Mouse (Mus musculus): ENCODE data around the gene Pet117. TPM values are rescaled to one million over a fixed set of nuclear protein-coding genes. Genes with fewer than 3 reads are reported as not detected.

The Pet117 gene
- polyA plus RNA-seq, 1 experiment from 2014 or later, result 2.3 TPM

DNA sequence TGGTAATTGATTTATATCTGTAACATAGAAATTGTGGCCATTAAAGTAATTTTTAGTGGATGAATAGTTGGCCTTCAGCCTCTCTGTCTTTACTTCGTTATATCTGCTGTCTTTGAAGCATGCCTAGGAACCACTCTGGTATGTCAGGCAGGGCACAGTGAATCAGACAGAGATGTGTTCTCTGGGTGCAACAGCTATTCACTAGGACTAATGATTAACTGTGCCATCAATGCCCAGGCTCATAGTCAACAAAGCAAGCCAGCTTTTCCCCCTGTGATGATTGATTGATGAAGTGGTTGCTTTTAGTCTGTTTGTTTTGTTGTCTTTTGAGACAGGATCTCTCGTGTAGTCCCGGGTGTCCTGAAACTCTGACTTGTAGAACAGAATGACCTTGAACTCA lies 19.6 kb downstream of the Pet117 start:
- H3K27me3 ChIP-seq, result no peaks in the 10 kb centered on the region
- H3K36me3 ChIP-seq (replicated peaks), result peaks cover 69% of the 10 kb centered on the region
- no peak overlapping the region for H3K27ac ChIP-seq
- H3K4me2 ChIP-seq, result no peak overlapping the region
- H3K4me3 ChIP-seq (replicated peaks), result no peak overlapping the region
- no peak for ATAC-seq (ENCODE audit: low FRiP score)
- no peaks in the 10 kb centered on the region; the same call in 1 of the 2 replicates for H3K9me3 ChIP-seq
- 87% methylated on average over 3 of the region's 3 CpGs for WGBS
- H3K4me1 ChIP-seq, result no peaks in the 10 kb centered on the region
- no peak overlapping the region for H3K9ac ChIP-seq

DNA sequence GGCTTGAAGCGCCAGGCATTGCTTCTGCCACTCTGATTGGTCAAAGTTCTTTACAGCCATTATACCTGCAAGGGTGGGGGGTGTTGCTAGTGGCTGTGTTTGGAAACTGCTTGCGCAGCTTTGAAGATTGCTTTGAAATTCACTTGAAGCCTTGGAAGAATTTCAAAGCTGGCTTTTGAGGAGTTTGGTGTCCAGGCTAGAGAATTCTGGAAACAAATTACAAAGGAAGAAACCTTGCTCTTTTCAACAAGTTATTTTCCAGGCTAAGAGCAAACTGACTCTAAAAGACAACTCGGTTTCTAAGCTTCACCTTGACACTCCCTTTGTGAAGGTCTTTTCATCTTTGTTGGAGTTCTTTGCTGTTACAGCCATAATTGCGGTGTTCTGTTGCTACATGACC lies 30.7 kb downstream of the Pet117 start:
- Histone ChIP-seq H3K4me1 (no peaks in the 10 kb centered on the region), H3K4me2 (no peak overlapping the region), H3K27ac (no peak overlapping the region), H3K27me3 (no peaks in the 10 kb centered on the region), H3K4me3 (replicated peaks) (no peak overlapping the region), H3K36me3 (replicated peaks) (peaks cover 83% of the 10 kb centered on the region), H3K9me3 (no peaks in the 10 kb centered on the region), H3K9ac (no peak overlapping the region)
- ATAC-seq (ENCODE audit: low FRiP score), result no peak
- WGBS, result 94% methylated on average over 4 of the region's 4 CpGs

- no peak overlapping the region for H3K4me2 ChIP-seq
- no peaks in the 10 kb centered on the region for H3K4me1 ChIP-seq
- no peaks in the 10 kb centered on the region for H3K9me3 ChIP-seq
- H3K9ac ChIP-seq, result no peak overlapping the region
- H3K36me3 ChIP-seq (replicated peaks), result peaks cover 80% of the 10 kb centered on the region
- no peak for ATAC-seq (ENCODE audit: low FRiP score)
- no peaks in the 10 kb centered on the region for H3K27me3 ChIP-seq
- no peak overlapping the region for H3K4me3 ChIP-seq (replicated peaks)
- H3K27ac ChIP-seq, result no peak overlapping the region
- 93% methylated on average over 6 of the region's 6 CpGs for WGBS
Measured at GRCm38 (mm10) chr2:144400659-144401058, 31.9 kb downstream of the Pet117 start.

GRCm38 (mm10) chr2:144409037-144409436 lies 40.2 kb downstream of the Pet117 start:
- no peak overlapping the region for H3K4me2 ChIP-seq
- no peak for ATAC-seq (ENCODE audit: low FRiP score)
- no peaks in the 10 kb centered on the region for H3K27me3 ChIP-seq
- H3K36me3 ChIP-seq (replicated peaks), result peaks cover 57% of the 10 kb centered on the region
- WGBS, result 91% methylated on average over 4 of the region's 4 CpGs
- no peaks in the 10 kb centered on the region for H3K9me3 ChIP-seq
- no peaks in the 10 kb centered on the region for H3K4me1 ChIP-seq
- H3K27ac ChIP-seq, result no peak overlapping the region
- no peak overlapping the region for H3K9ac ChIP-seq
- no peak overlapping the region for H3K4me3 ChIP-seq (replicated peaks)

DNA sequence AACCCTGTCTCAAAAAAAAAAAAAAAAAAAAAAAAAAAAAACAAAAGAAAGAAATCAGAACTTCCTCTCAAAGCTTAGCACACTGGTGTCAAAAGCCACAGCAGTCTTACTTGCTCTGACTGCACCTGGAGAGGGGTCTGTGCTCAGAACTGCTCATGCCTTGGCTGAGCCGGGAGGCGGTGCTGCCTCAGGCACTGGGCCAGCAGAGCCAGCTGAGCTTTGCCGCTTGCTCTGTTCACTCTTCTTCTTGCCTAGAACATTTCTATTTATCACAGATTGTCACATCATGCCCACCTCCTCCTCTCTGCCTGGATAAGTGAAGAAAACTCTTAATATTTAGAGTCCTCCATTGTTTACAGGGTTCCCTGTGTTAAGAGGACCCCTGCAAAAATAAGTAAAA lies 41.8 kb downstream of the Pet117 start:
- H3K4me3 ChIP-seq (replicated peaks), result no peak overlapping the region
- ATAC-seq (ENCODE audit: low FRiP score), result no peak
- 93% methylated on average over 3 of the region's 3 CpGs for WGBS

GRCm38 (mm10) chr2:144414646-144415045 lies 45.9 kb downstream of the Pet117 start:
- Histone ChIP-seq H3K4me3 (replicated peaks) (no peak overlapping the region), H3K27me3 (no peaks in the 10 kb centered on the region), H3K4me2 (no peak overlapping the region), H3K9ac (no peak overlapping the region), H3K27ac (no peak overlapping the region), H3K4me1 (peaks cover 10% of the 10 kb centered on the region), H3K9me3 (no peaks in the 10 kb centered on the region), H3K36me3 (replicated peaks) (0 out of 2 replicates have a peak, but pooled peaks cover 10% of the 10 kb centered on the region)
- ATAC-seq (ENCODE audit: low FRiP score), result no peak
- 85% methylated on average over 1 of the region's 1 CpGs for WGBS

More for the DNA sequence above, 41.8 kb downstream of the Pet117 start:
- H3K9me3 ChIP-seq, result no peaks in the 10 kb centered on the region
- peaks cover 45% of the 10 kb centered on the region for H3K36me3 ChIP-seq (replicated peaks)
- H3K4me1 ChIP-seq, result no peaks in the 10 kb centered on the region
- H3K27me3 ChIP-seq, result no peaks in the 10 kb centered on the region
- H3K27ac ChIP-seq, result no peak overlapping the region
- H3K9ac ChIP-seq, result no peak overlapping the region
- H3K4me2 ChIP-seq, result no peak overlapping the region

- no peak overlapping the region for H3K27ac ChIP-seq
- no peaks in the 10 kb centered on the region for H3K9me3 ChIP-seq
- ATAC-seq (ENCODE audit: low FRiP score), result no peak
- no peaks in the 10 kb centered on the region for H3K27me3 ChIP-seq
- no peak overlapping the region for H3K9ac ChIP-seq
- H3K4me3 ChIP-seq (replicated peaks), result no peak overlapping the region
- H3K4me2 ChIP-seq, result no peak overlapping the region
- H3K36me3 ChIP-seq (replicated peaks), result 0 out of 2 replicates have a peak, but pooled peaks cover 4% of the 10 kb centered on the region
- peaks cover 10% of the 10 kb centered on the region for H3K4me1 ChIP-seq
- WGBS, result 44% methylated on average over 8 of the region's 8 CpGs
Measured at GRCm38 (mm10) chr2:144416859-144417258, 48.1 kb downstream of the Pet117 start.

DNA sequence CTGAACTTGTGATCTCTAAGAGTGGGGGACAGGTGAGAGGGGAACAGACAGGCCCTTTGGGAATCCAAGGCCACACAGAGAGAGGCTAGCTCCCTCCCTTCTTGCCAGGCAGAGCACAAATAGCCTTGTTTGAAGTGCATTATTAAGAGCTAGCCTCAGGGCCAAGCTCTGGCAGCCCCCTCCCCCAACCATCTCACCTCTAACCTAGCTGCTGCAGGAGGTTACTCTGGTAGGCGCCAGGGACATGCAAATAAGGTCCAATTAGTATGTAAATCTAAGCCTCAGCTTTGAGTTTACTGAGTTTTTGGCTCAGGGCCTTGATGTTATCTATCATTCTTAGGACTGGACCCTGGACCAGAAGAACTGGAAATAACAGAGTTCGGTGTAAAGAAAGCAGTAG lies 49.3 kb downstream of the Pet117 start:
- no peak overlapping the region for H3K9ac ChIP-seq
- 29% methylated on average over 2 of the region's 2 CpGs for WGBS
- H3K27ac ChIP-seq, result no peak overlapping the region
- H3K4me3 ChIP-seq (replicated peaks), result no peak overlapping the region
- H3K4me2 ChIP-seq, result no peak overlapping the region
- no peaks in the 10 kb centered on the region for H3K9me3 ChIP-seq
- no peaks in the 10 kb centered on the region for H3K36me3 ChIP-seq (replicated peaks)
- ATAC-seq (ENCODE audit: low FRiP score), result no peak
- peaks cover 10% of the 10 kb centered on the region for H3K4me1 ChIP-seq
- H3K27me3 ChIP-seq, result no peaks in the 10 kb centered on the region

DNA sequence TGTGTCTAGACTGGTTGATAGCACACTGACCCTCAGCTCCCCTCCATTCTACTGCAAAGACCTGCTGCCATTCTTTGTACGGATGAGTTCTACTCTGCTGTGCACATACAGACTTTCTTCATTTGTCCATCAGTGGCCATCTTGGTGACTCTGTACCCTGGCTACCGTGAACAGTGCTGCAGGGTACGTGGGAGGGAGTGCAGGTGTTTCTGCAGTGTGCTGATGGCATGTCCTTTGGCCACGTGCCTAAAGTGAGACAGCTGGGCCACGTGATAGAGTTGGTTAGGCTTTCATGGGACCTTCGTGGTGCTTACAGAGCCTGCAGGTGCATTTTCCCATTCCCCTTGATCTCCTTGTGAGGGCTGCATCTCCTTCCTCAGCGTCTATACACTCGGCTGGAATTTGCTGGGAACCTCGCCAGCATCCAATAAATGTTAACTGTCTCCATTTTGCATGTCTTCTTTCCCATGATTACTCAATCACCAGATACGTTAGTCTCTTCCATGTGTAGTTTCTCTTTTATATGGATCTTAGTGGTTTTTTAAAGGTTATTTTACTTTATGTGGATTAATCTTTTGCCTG lies 53.4 kb downstream of the Pet117 start:
- no peak overlapping the region for H3K4me3 ChIP-seq (replicated peaks)
- no peak overlapping the region for H3K27ac ChIP-seq
- peaks cover 10% of the 10 kb centered on the region for H3K4me1 ChIP-seq
- no peaks in the 10 kb centered on the region for H3K36me3 ChIP-seq (replicated peaks)
- no peak overlapping the region for H3K4me2 ChIP-seq
- no peak overlapping the region for H3K9ac ChIP-seq
- WGBS, result 91% methylated on average over 10 of the region's 10 CpGs
- H3K27me3 ChIP-seq, result no peaks in the 10 kb centered on the region
- no peaks in the 10 kb centered on the region for H3K9me3 ChIP-seq
- no peak for ATAC-seq (ENCODE audit: low FRiP score)

Other genes starting within 250 kb of the Pet117 start
- 17.5 and 17.9 TPM in 2 replicates for gene Mgme1, start 98.3 kb upstream of the Pet117 start, polyA plus RNA-seq (2016; fragmentation: Nextera tagmentation; extraction: Ambion mirVana)
- gene Snx5, start 98.1 kb upstream of the Pet117 start, polyA plus RNA-seq (2016; fragmentation: Nextera tagmentation; extraction: Ambion mirVana), result 93.7 and 98.9 TPM in 2 replicates
- 0.13 and 0.17 TPM in 2 replicates for gene Ovol2, start 36.9 kb upstream of the Pet117 start, polyA plus RNA-seq (2016; fragmentation: Nextera tagmentation; extraction: Ambion mirVana)
- 41.2 and 42.9 TPM in 2 replicates for gene Kat14, start within 50 bp of the Pet117 start, polyA plus RNA-seq (2016; fragmentation: Nextera tagmentation; extraction: Ambion mirVana)
- 4.6 and 4.9 TPM in 2 replicates for gene Dzank1, start 158.4 kb downstream of the Pet117 start, polyA plus RNA-seq (2016; fragmentation: Nextera tagmentation; extraction: Ambion mirVana)
- gene Polr3f, start 158.7 kb downstream of the Pet117 start, polyA plus RNA-seq (2016; fragmentation: Nextera tagmentation; extraction: Ambion mirVana), result 38.9 and 39.5 TPM in 2 replicates
- 56.8 and 59.1 TPM in 2 replicates for gene Rbbp9, start 181.9 kb downstream of the Pet117 start, polyA plus RNA-seq (2016; fragmentation: Nextera tagmentation; extraction: Ambion mirVana)
- 107 and 115 TPM in 2 replicates for gene Sec23b, start 187.2 kb downstream of the Pet117 start, polyA plus RNA-seq (2016; fragmentation: Nextera tagmentation; extraction: Ambion mirVana)
- gene Smim26, start 225.1 kb downstream of the Pet117 start, polyA plus RNA-seq (2016; fragmentation: Nextera tagmentation; extraction: Ambion mirVana), result 47.5 and 49.8 TPM in 2 replicates
- gene Dtd1, start 230.9 kb downstream of the Pet117 start, polyA plus RNA-seq (2016; fragmentation: Nextera tagmentation; extraction: Ambion mirVana), result 35.5 and 39.3 TPM in 2 replicates

All from forebrain, embryonic 12.5 days (tissue).